Mouse (Mus musculus) neural tube, embryonic 10.5 days (tissue): ENCODE data around the gene Uqcc2.

Experiments used
- DNase-seq: peaks from one replicate; pipeline ENCODE4 v3.0.0-alpha.2; 2017; ENCODE audit warnings: low spot score; ENCODE audit errors: extremely low spot score

The Uqcc2 gene

GRCm38 (mm10) chr17:27154881-27155280, 21.2 kb upstream of the Uqcc2 start:
- DNase-seq, result no peak

GRCm38 (mm10) chr17:27154256-27154655, 20.5 kb upstream of the Uqcc2 start:
- no peak for DNase-seq

GRCm38 (mm10) chr17:27153773-27154193, 20.1 kb upstream of the Uqcc2 start:
- DNase-seq, result no peak

GRCm38 (mm10) chr17:27152976-27153723, 19.4 kb upstream of the Uqcc2 start:
- DNase-seq, result no peak

GRCm38 (mm10) chr17:27151411-27151810, 17.7 kb upstream of the Uqcc2 start:
- no peak for DNase-seq

- DNase-seq, result no peak
These were observed 17.2 kb upstream of the Uqcc2 start for GRCm38 (mm10) chr17:27150871-27151270.

GRCm38 (mm10) chr17:27146323-27146923, 12.7 kb upstream of the Uqcc2 start:
- peak; percentile 40 for DNase-seq

GRCm38 (mm10) chr17:27144152-27144551, 10.4 kb upstream of the Uqcc2 start:
- DNase-seq, result no peak

- no peak for DNase-seq
These were observed 8.3 kb upstream of the Uqcc2 start for GRCm38 (mm10) chr17:27141971-27142450.

- DNase-seq, result no peak
These were observed 6.5 kb upstream of the Uqcc2 start for GRCm38 (mm10) chr17:27140262-27140661.

- no peak for DNase-seq
These were observed 5.6 kb upstream of the Uqcc2 start for GRCm38 (mm10) chr17:27139304-27139703.

GRCm38 (mm10) chr17:27138396-27138795, 4.7 kb upstream of the Uqcc2 start:
- DNase-seq, result no peak

GRCm38 (mm10) chr17:27134715-27135114, 999 bp upstream of the Uqcc2 start:
- DNase-seq, result no peak

GRCm38 (mm10) chr17:27134187-27134586, 471 bp upstream of the Uqcc2 start:
- no peak for DNase-seq

GRCm38 (mm10) chr17:27132238-27132637, 1.5 kb downstream of the Uqcc2 start:
- no peak for DNase-seq

GRCm38 (mm10) chr17:27131240-27131665, 2.5 kb downstream of the Uqcc2 start:
- DNase-seq, result no peak

- DNase-seq, result no peak
These were observed 3.5 kb downstream of the Uqcc2 start for GRCm38 (mm10) chr17:27130246-27130645.

- DNase-seq, result no peak
These were observed 3.9 kb downstream of the Uqcc2 start for GRCm38 (mm10) chr17:27129819-27130218.

GRCm38 (mm10) chr17:27129291-27129690, 4.4 kb downstream of the Uqcc2 start:
- no peak for DNase-seq

GRCm38 (mm10) chr17:27128189-27128588, 5.5 kb downstream of the Uqcc2 start:
- DNase-seq, result no peak

- no peak for DNase-seq
These were observed 6.7 kb downstream of the Uqcc2 start for GRCm38 (mm10) chr17:27126974-27127373.

- no peak for DNase-seq
These were observed 8.0 kb downstream of the Uqcc2 start for GRCm38 (mm10) chr17:27125669-27126202.

- DNase-seq, result peak; percentile 81
These were observed 8.5 kb downstream of the Uqcc2 start for GRCm38 (mm10) chr17:27125185-27125584.
